Mouse (Mus musculus) CH12.LX (cell line): ENCODE results near the gene Rps29.

Experiments
- CTCF ChIP-seq, 2 experiments: IDR thresholded peaks in 1 of 2; conservative IDR thresholded peaks in 1 of 2; 2 replicates each; pipeline ENCODE4 v1.5.1; 2011 to 2012; ENCODE audit warnings: low read depth in 2 of 2, low read length in 2 of 2, improper control_type of control experiment in 1 of 2, inconsistent platforms in 1 of 2, mild to moderate bottlenecking in 1 of 2, moderate library complexity in 1 of 2
- EP300 ChIP-seq: IDR thresholded peaks from 2 replicates; pipeline ENCODE4 v1.6.1; 2011; ENCODE audit warnings: low read length, improper control_type of control experiment
- MXI1 ChIP-seq: IDR thresholded peaks from 2 replicates; pipeline ENCODE4 v1.6.1; 2011; ENCODE audit warnings: mild to moderate bottlenecking, low read depth, low read length, improper control_type of control experiment
- NELFE ChIP-seq: IDR thresholded peaks from 2 replicates; pipeline ENCODE4 v1.6.1; 2011; ENCODE audit warnings: low read depth, low read length, improper control_type of control experiment
- NRF1 ChIP-seq: IDR thresholded peaks from 2 replicates; pipeline ENCODE4 v1.6.1; 2014; ENCODE audit warnings: low read depth, mild to moderate bottlenecking, inconsistent platforms, low read length, improper control_type of control experiment, moderate library complexity
- ZC3H11A ChIP-seq: IDR thresholded peaks from 2 replicates; pipeline ENCODE4 v1.6.1; 2012; ENCODE audit warnings: low read depth, mild to moderate bottlenecking, inconsistent platforms, low read length, improper control_type of control experiment
- ZKSCAN1 ChIP-seq: IDR thresholded peaks from 2 replicates; pipeline ENCODE4 v1.6.1; 2012; ENCODE audit warnings: low read depth, inconsistent platforms, low read length, improper control_type of control experiment, borderline replicate concordance

GRCm38 (mm10) chr12:69131267-69131666 lies 27.7 kb downstream of the Rps29 start:
- no peak for TF ChIP-seq CTCF (conservative IDR thresholded peaks at IDR 0.05 in 1 of 2, IDR thresholded peaks at IDR 0.05 in 1 of 2; ENCODE audit: low read depth in 2 of 2, low read length in 2 of 2)
- no peak for TF ChIP-seq NELFE
- TF ChIP-seq MXI1: no peak
- TF ChIP-seq NRF1: no peak
- no peak for TF ChIP-seq ZC3H11A
- no peak for TF ChIP-seq ZKSCAN1
- no peak for TF ChIP-seq EP300
